Mouse (Mus musculus) urinary bladder, adult 18-20 months (tissue): ENCODE data around the gene Gm11492.

Experiments
- DNase-seq, 2 experiments: peaks; one replicate each; pipeline ENCODE4 v3.0.0; 2022; ENCODE audit warnings: low spot score in 2 of 2, mixed read lengths in 2 of 2

The Gm11492 gene

DNA sequence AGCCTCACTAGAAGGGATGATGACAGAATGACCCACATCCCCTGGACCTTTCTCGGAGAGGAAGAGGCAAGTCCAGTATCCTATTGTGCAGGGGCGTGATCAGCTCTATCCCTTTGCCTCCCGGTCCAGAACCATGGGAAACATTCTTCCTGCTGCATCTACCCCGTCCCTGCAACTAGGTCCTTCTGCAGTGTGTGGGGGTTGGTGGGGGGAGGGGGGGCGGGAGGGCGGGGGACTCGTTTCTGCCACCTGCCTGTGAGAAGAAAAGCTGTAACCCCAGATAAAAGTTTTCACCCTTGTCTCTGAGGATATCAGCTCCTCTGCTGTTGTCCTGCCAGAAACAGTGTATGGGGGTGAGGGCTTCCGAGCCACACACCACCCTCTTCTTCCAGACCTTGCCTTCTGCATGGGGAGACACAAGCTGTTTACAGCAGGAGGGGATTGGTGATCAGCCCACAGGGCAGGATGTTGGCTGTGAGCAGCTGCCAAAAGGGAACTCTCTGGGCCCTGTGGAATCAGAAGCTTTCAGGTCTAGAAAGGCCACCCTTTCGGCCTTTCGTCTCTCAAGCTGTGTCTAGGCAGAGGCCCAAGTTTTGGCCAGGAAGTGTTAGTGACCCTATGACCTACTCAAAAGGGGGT lies 12.6 kb downstream of the Gm11492 start:
- no peak for DNase-seq

GRCm38 (mm10) chr11:87579713-87580112 lies 13.3 kb downstream of the Gm11492 start:
- no peak for DNase-seq

DNA sequence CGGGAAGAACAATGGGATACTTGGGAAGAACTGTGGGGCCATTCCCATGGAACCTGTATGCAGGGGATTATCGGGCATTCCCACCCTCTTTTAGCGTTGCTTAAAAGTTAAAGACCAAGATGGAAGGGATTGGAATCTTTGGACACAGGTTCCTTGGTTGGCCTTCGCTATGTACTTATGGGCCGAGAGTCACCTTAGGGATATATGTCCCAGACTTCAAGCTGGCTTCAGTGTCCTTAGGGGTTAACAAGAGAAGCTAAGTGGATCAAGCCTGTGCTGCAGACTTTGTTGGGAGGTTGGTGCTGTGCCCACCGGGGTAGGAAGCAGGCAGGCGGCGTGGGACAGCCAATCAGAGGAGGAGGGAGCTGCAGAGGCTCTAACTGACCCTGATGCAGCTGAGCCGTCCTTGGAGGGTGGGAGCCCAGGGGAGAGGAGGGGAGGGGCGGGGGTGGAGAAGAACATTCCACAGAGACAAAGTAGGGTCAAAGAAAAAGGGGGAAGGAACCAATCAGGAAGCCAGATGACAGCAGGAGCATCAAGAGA lies 14.2 kb downstream of the Gm11492 start:
- no peak for DNase-seq

DNA sequence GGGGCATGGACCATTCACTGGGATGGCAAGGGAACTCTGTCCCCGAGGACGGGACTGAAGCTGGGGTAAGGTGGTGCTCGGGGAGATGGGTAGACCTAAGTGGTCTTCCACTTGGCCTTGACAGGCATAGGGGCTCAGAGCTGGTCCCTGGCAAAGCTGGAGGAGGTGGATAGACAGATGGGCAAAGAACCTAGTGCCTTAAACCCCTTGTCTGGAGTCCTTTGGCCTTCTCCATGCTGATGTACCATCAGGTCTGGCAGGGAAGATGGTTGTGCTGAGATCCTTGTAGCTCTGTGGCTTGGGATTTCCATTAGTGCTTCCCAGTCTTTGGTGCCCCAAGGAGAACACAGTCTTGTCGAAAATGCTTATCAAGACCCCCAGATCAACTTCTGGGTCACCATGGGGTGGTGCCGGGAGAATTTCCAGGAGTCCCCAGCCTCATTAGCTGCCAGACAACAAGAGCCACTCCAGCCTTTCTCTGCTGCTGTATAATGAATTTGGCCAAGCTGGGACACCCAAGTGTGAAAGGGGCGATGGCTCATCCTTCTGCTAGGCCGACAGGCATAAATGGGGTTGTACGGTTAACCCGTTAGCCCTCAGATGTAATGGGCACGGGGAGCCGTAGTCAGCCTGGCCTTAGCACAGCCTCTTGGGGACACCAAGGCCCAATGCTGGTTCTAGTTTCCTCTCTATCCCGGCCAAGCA lies 14.9 kb downstream of the Gm11492 start:
- no peak for DNase-seq

DNA sequence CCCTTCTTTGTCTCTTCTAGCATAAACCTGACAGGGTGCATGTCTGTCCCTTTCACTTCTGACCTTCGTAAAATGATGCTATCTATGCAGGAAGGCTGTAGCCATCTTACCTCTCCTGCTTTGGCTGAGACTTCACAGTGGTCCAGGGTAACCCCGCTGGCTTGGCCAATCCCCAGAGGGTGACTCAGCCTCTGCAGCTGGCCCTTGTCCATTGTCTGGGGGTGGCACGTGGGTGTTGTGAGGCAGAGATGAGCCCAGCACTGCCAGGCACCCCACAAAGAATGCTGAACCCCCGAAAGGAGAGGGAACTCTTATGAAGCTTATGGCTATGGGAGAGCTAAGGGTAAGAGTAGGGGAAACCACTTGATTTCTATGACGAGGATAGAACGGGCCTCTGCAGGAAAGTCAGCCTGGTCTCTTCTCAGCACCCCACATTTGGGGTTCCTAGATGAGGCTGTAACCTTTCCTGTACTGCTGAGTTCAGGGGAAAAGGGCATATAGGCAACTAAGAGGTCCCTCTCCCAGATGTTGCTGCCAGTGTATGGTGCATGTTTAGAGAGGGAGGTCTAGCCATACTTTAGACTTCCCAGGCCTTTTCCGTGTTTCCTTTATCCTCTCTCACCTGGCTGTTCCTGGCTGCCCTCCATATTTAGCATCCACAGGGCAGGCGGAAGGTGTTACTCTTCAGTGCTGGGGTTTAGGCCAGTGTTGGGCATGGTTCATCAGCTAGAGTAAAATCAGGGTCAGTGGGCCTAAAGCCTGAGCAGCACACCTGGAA lies 15.7 kb downstream of the Gm11492 start:
- no peak for DNase-seq

GRCm38 (mm10) chr11:87583291-87584034 lies 17.0 kb downstream of the Gm11492 start:
- no peak for DNase-seq

DNA sequence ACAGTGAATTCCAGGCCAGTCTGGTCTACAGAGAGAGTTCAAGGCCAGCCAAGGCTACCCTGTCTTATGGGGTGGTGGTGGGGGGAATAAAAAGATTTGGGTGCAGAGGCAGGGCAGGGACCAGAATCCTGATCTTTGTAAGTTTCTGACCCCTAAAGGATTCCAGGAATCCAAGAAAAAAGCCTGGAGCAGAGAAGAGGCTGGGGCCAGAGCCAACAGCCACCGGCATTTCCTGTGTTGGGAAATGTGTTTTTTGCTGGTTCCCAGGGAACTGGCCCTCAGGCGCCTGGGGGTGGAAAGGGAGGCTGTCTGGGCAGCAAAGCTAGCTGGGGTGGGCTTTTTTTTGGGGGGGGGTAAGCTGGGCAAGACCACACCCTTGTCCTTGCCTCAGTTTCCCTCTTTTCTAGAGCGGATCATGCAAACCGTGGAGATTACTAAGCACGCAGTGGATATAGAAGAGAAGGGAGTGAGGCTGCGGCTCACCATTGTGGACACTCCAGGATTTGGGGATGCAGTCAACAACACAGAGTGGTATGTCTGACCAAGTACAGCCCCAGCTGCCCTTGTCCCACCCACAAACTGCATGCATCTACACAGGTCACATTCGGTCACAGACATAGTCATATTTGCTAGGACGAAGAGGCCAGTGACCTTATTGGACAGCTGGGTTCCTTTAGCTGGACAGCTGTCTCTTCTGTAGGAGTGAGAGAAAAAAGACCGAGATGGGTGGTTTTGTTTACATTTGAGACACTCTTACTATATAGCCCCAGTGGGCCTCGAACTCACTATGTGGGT lies 18.5 kb downstream of the Gm11492 start:
- no peak for DNase-seq

GRCm38 (mm10) chr11:87587211-87587874 lies 20.9 kb downstream of the Gm11492 start:
- DNase-seq = no peak

DNA sequence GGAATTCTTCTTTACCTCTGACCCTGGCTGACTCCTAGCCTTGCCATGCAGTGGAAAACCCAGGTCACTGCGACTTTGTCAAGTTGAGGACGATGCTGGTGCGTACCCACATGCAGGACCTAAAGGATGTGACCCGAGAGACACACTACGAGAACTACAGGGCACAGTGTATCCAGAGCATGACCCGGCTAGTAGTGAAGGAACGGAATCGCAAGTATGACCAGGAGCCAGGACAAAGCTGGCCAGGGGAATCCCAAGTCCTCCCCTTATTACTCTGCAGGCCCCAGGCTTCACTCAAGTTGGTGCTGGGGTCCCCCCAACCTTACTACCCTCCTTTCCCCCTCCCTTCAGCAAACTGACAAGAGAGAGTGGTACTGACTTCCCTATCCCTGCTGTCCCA lies 23.2 kb downstream of the Gm11492 start:
- DNase-seq = no peak

DNA sequence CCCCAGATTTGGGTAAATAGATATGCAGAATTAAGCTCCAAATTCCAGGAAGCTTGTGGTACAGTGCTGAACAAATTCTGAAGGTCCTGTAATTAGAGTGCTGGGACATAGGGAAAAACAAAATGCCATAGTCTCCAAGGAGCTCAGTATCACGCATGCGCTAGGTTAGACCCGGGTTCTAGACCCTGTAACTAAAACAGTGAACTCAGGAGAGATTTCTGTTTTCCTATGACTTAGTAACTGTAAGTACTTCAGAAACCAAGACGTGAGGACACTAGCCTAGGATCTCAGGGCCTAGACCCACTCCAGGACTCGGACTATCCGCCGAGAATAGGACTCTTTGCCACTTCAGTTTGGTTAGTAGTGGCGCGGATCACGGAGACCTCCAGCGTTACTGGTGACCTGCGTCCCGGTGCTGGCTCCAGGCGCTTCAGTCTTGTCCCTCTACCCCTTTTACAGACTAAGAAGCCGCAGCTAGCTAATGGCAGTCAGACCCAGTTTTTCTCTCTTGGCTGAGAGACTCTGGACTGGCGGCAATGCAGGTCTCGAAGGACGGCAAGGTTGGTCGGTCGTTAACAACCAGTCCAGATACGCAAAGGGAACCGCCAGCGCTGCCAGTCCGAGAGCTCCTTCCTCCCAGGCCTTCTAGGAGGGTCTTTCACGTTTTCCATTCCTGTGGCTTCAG lies 24.5 kb downstream of the Gm11492 start:
- DNase-seq = no peak

DNA sequence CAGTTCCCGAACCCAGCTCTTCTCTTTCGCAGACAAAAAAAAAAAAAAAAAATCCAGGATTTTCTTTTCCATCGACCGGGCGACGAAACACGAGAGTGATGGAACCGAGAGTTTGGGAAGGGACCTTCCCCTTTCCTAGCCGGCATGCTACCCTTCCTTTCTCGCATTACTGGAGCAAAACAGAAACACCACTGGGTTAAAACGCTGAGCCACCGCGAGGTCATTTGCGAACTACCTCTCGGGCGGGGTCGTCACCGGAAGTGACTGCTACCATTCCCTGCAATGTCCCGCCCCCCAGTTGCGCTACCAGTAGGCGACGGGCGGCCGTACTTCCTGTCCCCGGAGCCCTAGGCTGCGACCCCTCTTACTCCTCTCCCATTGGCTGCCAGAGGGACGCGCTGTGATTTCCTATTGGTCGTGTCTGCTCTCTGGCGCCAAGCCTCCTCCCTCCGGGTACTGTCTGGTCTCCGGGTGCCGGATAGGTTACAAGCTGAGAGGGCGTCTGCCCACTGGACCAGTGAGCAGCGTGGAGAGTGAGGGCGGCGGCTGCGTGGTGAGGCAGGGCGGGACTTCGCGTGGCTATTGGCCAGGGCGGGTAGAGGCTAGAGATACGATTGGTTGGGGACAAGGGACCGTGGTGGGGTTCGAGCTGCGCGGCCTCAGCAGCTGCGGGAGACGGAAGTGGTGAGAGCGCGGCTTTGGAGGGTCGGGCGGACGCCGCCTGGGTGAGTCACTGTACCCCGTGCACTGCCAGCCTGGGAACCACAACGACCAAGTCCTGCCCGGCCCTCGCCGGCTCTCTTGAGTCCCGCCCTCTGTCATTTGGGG lies 25.3 kb downstream of the Gm11492 start, which contains the start of gene Mtmr4:
TSS of gene Mtmr4 (plus strand) at position 637 of the 828 bp plus-strand sequence.
- DNase-seq = peak; percentile 94 to 100

GRCm38 (mm10) chr11:87592354-87592695 lies 25.9 kb downstream of the Gm11492 start:
- DNase-seq = no peak

- DNase-seq = no peak
Observed at GRCm38 (mm10) chr11:87592713-87593598, 26.5 kb downstream of the Gm11492 start.

GRCm38 (mm10) chr11:87595327-87595841 lies 28.9 kb downstream of the Gm11492 start:
- DNase-seq = peak; percentile 75 to 89

DNA sequence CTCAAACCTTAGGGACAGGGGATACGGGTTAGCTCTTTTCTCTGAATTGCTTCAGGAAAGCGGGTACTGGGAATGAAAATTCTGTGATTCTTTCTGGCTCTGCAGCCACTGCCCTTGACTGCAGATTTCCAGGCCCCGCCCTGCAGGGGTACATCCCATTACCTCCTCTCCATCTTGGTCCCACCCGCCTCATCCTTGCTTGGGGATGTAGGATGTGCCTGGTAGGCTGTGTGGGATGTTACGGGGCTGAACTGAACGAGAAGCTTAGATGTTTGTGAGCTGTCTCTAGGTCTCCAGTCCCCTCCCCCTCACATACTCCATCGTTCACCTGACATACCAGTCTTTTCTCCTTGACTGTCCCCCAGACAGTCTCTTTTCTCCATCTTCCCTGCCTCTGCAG lies 29.5 kb downstream of the Gm11492 start:
- DNase-seq = no peak

GRCm38 (mm10) chr11:87596492-87596891 lies 30.0 kb downstream of the Gm11492 start:
- no peak for DNase-seq

- DNase-seq = no peak
Observed at GRCm38 (mm10) chr11:87597061-87597460, 30.6 kb downstream of the Gm11492 start.
